Mouse (Mus musculus) CD4-positive helper T cell, adult 2 months (primary cell): ENCODE results near the gene Gm49333.
"Not testable (repeated sequence)": the region's sequence is repeated elsewhere in the genome, so short reads cannot be mapped to it uniquely, and the experiment has no call there.

Experiments
- DNase-seq: peaks from one replicate; pipeline ENCODE4 v3.0.0-alpha.2; 2012; ENCODE audit warnings: low read depth, missing footprints, low spot score

Gm49333 gene

GRCm38 (mm10) chr16:20623211-20623610, 11.8 kb downstream of the Gm49333 start:
- DNase-seq = no peak

- DNase-seq = no peak
These were observed 17.5 kb downstream of the Gm49333 start for GRCm38 (mm10) chr16:20628871-20629391.

- no peak for DNase-seq
These were observed 18.6 kb downstream of the Gm49333 start, which contains the start of gene Ece2 for GRCm38 (mm10) chr16:20629731-20630634. Gene Ece2, plus strand, starts transcription at chr16:20629828.

- DNase-seq = no peak
These were observed 26.0 kb downstream of the Gm49333 start for GRCm38 (mm10) chr16:20637410-20637809.

GRCm38 (mm10) chr16:20638367-20638766, 27.0 kb downstream of the Gm49333 start:
- no peak for DNase-seq

- peak; percentile 43 for DNase-seq
These were observed 30.8 kb downstream of the Gm49333 start for GRCm38 (mm10) chr16:20642161-20642560.

GRCm38 (mm10) chr16:20643911-20644310, 32.5 kb downstream of the Gm49333 start:
- DNase-seq = no peak

- peak; percentile 91 for DNase-seq
These were observed 39.9 kb downstream of the Gm49333 start, which contains the start of gene Psmd2 for GRCm38 (mm10) chr16:20651076-20651946. Gene Psmd2, plus strand, starts transcription at chr16:20651652.

- no peak for DNase-seq
These were observed 40.5 kb downstream of the Gm49333 start for GRCm38 (mm10) chr16:20651947-20652310.

- DNase-seq = no peak
These were observed 41.9 kb downstream of the Gm49333 start for GRCm38 (mm10) chr16:20653315-20653714.

- no peak for DNase-seq
These were observed 46.3 kb downstream of the Gm49333 start for GRCm38 (mm10) chr16:20657661-20658060.

- DNase-seq = not testable (repeated sequence)
These were observed 56.6 kb downstream of the Gm49333 start, which contains the start of gene Eif4g1 for GRCm38 (mm10) chr16:20668013-20668412. Gene Eif4g1, plus strand, starts transcription at chr16:20668313.

- DNase-seq = no peak
These were observed 58.9 kb downstream of the Gm49333 start for GRCm38 (mm10) chr16:20670291-20670690.

GRCm38 (mm10) chr16:20671886-20672285, 60.5 kb downstream of the Gm49333 start:
- DNase-seq = peak; percentile 42

GRCm38 (mm10) chr16:20672500-20672902, 61.1 kb downstream of the Gm49333 start:
- DNase-seq = peak; percentile 96

GRCm38 (mm10) chr16:20672965-20673705, 61.7 kb downstream of the Gm49333 start:
- peak; percentile 69 for DNase-seq

- peak; percentile 21 for DNase-seq
These were observed 62.4 kb downstream of the Gm49333 start for GRCm38 (mm10) chr16:20673706-20674303.

GRCm38 (mm10) chr16:20675213-20675612, 63.8 kb downstream of the Gm49333 start:
- no peak for DNase-seq

GRCm38 (mm10) chr16:20676702-20677101, 65.3 kb downstream of the Gm49333 start:
- DNase-seq = peak; percentile 17

GRCm38 (mm10) chr16:20677380-20677779, 66.0 kb downstream of the Gm49333 start:
- DNase-seq = no peak
